Mouse (Mus musculus) T-helper 1 cell (primary cell): ENCODE results near the gene Osbpl8.

Experiments
- in situ Hi-C: fragments of 300-600 bp; cut with MboI, MseI; formaldehyde crosslinking; loops from one replicate; pipeline ENCODE4 v1.15.1; 2025; ENCODE audit warnings: high pct_unique_total_duplicates

The Osbpl8 gene

GRCm38 (mm10) chr10:111308850-111309501, 144.4 kb downstream of the Osbpl8 start:
- in situ Hi-C loops, result no loop called here

GRCm38 (mm10) chr10:111313282-111313681, 148.7 kb downstream of the Osbpl8 start:
- in situ Hi-C loops, result loop anchor here (10.0 kb wide), 1 partner anchor 1082 kb away; no protein-coding TSS in a partner anchor

- in situ Hi-C loops, result loop anchor here (10.0 kb wide), 1 partner anchor 1080 kb away; no protein-coding TSS in a partner anchor
Measured at GRCm38 (mm10) chr10:111314636-111315395, 150.3 kb downstream of the Osbpl8 start.

- in situ Hi-C loops, result loop anchor here (10.0 kb wide), 1 partner anchor 1079 kb away; no protein-coding TSS in a partner anchor
Measured at GRCm38 (mm10) chr10:111315940-111316339, 151.4 kb downstream of the Osbpl8 start.

- in situ Hi-C loops, result loop anchor here (10.0 kb wide), 1 partner anchor 1077 kb away; no protein-coding TSS in a partner anchor
Measured at GRCm38 (mm10) chr10:111318021-111318420, 153.5 kb downstream of the Osbpl8 start.

- in situ Hi-C loops, result loop anchor here (10.0 kb wide), 1 partner anchor 1076 kb away; no protein-coding TSS in a partner anchor
Measured at GRCm38 (mm10) chr10:111318805-111319500, 154.4 kb downstream of the Osbpl8 start.

- in situ Hi-C loops, result no loop called here
Measured at GRCm38 (mm10) chr10:111320579-111320978, 156.0 kb downstream of the Osbpl8 start.

GRCm38 (mm10) chr10:111327957-111328356, 163.4 kb downstream of the Osbpl8 start:
- in situ Hi-C loops, result no loop called here

GRCm38 (mm10) chr10:111329326-111329725, 164.8 kb downstream of the Osbpl8 start:
- in situ Hi-C loops, result no loop called here

GRCm38 (mm10) chr10:111334902-111335301, 170.3 kb downstream of the Osbpl8 start:
- in situ Hi-C loops, result no loop called here

- in situ Hi-C loops, result no loop called here
Measured at GRCm38 (mm10) chr10:111335517-111336352, 171.2 kb downstream of the Osbpl8 start.

- in situ Hi-C loops, result no loop called here
Measured at GRCm38 (mm10) chr10:111336353-111336713, 171.8 kb downstream of the Osbpl8 start.

GRCm38 (mm10) chr10:111339296-111339695, 174.7 kb downstream of the Osbpl8 start:
- in situ Hi-C loops, result no loop called here

- in situ Hi-C loops, result no loop called here
Measured at GRCm38 (mm10) chr10:111341761-111342160, 177.2 kb downstream of the Osbpl8 start.

GRCm38 (mm10) chr10:111343555-111343954, 179.0 kb downstream of the Osbpl8 start:
- in situ Hi-C loops, result no loop called here
